Mouse (Mus musculus) embryonic facial prominence, embryonic 13.5 days (tissue): Measurements from ENCODE around the gene Atp13a3. TPM values are rescaled to one million over a fixed set of nuclear protein-coding genes. Genes with fewer than 3 reads are reported as not detected.

Experiments
- ATAC-seq: fragments of 200-750 bp; cut with Nextera tagmentation; 2 replicates; pipeline ENCODE4 v1.8.0; 2017; ENCODE audit warnings: low read depth; ENCODE audit not compliant: insufficient number of reproducible peaks, insufficient read depth, low FRiP score, low TSS enrichment
- H3K27ac ChIP-seq: fragments of 300-500 bp; sonication (generic); 2 replicates; pipeline ENCODE4 v1.5.1; 2015; ENCODE audit warnings: moderate library complexity, mild to moderate bottlenecking, inconsistent platforms
- H3K27me3 ChIP-seq: fragments of 300-500 bp; sonication (generic); 2 replicates; pipeline ENCODE4 v1.6.1; 2015; ENCODE audit warnings: mild to moderate bottlenecking, inconsistent platforms
- H3K36me3 ChIP-seq: fragments of 300-500 bp; sonication (generic); 2 replicates; pipeline ENCODE4 v1.6.1; 2015; ENCODE audit warnings: mild to moderate bottlenecking, inconsistent platforms
- H3K4me1 ChIP-seq: fragments of 300-500 bp; sonication (generic); 2 replicates; pipeline ENCODE4 v1.6.1; 2015; ENCODE audit warnings: inconsistent platforms
- H3K4me2 ChIP-seq: fragments of 300-500 bp; sonication (generic); 2 replicates; pipeline ENCODE4 v1.6.1; 2015; ENCODE audit warnings: moderate library complexity, mild to moderate bottlenecking, inconsistent platforms
- H3K4me3 ChIP-seq: fragments of 300-500 bp; sonication (generic); 2 replicates; pipeline ENCODE4 v1.5.1; 2015; ENCODE audit warnings: mild to moderate bottlenecking, inconsistent platforms
- H3K9ac ChIP-seq: fragments of 300-500 bp; sonication (generic); 2 replicates; pipeline ENCODE4 v1.6.1; 2015; ENCODE audit warnings: mild to moderate bottlenecking, inconsistent platforms
- H3K9me3 ChIP-seq: fragments of 300-500 bp; sonication (generic); 2 replicates; pipeline ENCODE4 v1.6.1; 2016; ENCODE audit warnings: inconsistent platforms
- WGBS: fragments of 180-500 bp; shearing (Covaris S2); methylation state at CpG from one replicate; pipeline ENCODE4 v1.1.7; 2015; ENCODE audit warnings: mixed read lengths; 5-methylcytosine and 5-hydroxymethylcytosine counted together
- polyA plus RNA-seq: library from polyadenylated mRNA; unstranded; fragments of >200 nt; fragmentation: Nextera tagmentation; extraction: Ambion mirVana; gene quantifications from 2 replicates; pipeline ENCODE4 v1.2.1, GENCODE M21; 2015

Atp13a3 gene
- polyA plus RNA-seq, 1 experiment from 2014 or later = 9.3 TPM

- Histone ChIP-seq H3K9me3 (no peaks in the 10 kb centered on the region), H3K36me3 (no peaks in the 10 kb centered on the region), H3K4me3 (no peak overlapping the region), H3K4me1 (no peaks in the 10 kb centered on the region), H3K27me3 (no peaks in the 10 kb centered on the region), H3K4me2 (no peak overlapping the region), H3K9ac (no peak overlapping the region), H3K27ac (no peak overlapping the region)
- ATAC-seq = no peak
- 88% methylated on average over 4 of the region's 4 CpGs for WGBS
Measured at GRCm38 (mm10) chr16:30410914-30411313, 5.1 kb upstream of the Atp13a3 start.

GRCm38 (mm10) chr16:30407513-30407912 is 1.7 kb upstream of the Atp13a3 start:
- no peak overlapping the region for H3K27ac ChIP-seq
- no peak overlapping the region for H3K9ac ChIP-seq
- no peak for ATAC-seq
- no peaks in the 10 kb centered on the region for H3K9me3 ChIP-seq
- H3K36me3 ChIP-seq = no peaks in the 10 kb centered on the region
- H3K4me1 ChIP-seq = no peaks in the 10 kb centered on the region
- no peak overlapping the region for H3K4me3 ChIP-seq
- no peak overlapping the region for H3K4me2 ChIP-seq
- 76% methylated on average over 2 of the region's 2 CpGs for WGBS
- no peaks in the 10 kb centered on the region for H3K27me3 ChIP-seq

- H3K4me3 ChIP-seq = no peak overlapping the region
- no peak overlapping the region for H3K4me2 ChIP-seq
- WGBS = 72% methylated on average over 3 of the region's 3 CpGs
- no peaks in the 10 kb centered on the region for H3K4me1 ChIP-seq
- no peak overlapping the region for H3K9ac ChIP-seq
- no peaks in the 10 kb centered on the region for H3K27me3 ChIP-seq
- H3K27ac ChIP-seq = no peak overlapping the region
- no peaks in the 10 kb centered on the region for H3K36me3 ChIP-seq
- ATAC-seq = no peak
- H3K9me3 ChIP-seq = no peaks in the 10 kb centered on the region
Measured at GRCm38 (mm10) chr16:30403528-30403927, 2.2 kb downstream of the Atp13a3 start.

GRCm38 (mm10) chr16:30397127-30398057 is 8.4 kb downstream of the Atp13a3 start:
- 0 out of 2 replicates have a peak, but pooled peaks have one; percentile 37 for ATAC-seq
- Histone ChIP-seq H3K9me3 (no peaks in the 10 kb centered on the region), H3K4me2 (no peak overlapping the region), H3K27ac (peak overlapping the region; percentile 56), H3K4me3 (no peak overlapping the region), H3K4me1 (peaks cover 12% of the 10 kb centered on the region), H3K27me3 (no peaks in the 10 kb centered on the region), H3K36me3 (no peaks in the 10 kb centered on the region), H3K9ac (no peak overlapping the region)
- WGBS = 32% methylated on average over 15 of the region's 15 CpGs

- Histone ChIP-seq H3K27me3 (no peaks in the 10 kb centered on the region), H3K9ac (no peak overlapping the region), H3K4me2 (no peak overlapping the region), H3K27ac (no peak overlapping the region), H3K9me3 (no peaks in the 10 kb centered on the region), H3K36me3 (no peaks in the 10 kb centered on the region), H3K4me1 (peaks cover 12% of the 10 kb centered on the region), H3K4me3 (no peak overlapping the region)
- ATAC-seq = no peak
- WGBS = 85% methylated on average over 2 of the region's 2 CpGs
Measured at GRCm38 (mm10) chr16:30395136-30395535, 10.6 kb downstream of the Atp13a3 start.

GRCm38 (mm10) chr16:30390650-30391340 is 15.0 kb downstream of the Atp13a3 start:
- Histone ChIP-seq H3K4me3 (no peak overlapping the region), H3K9ac (no peak overlapping the region), H3K4me2 (no peak overlapping the region), H3K27ac (no peak overlapping the region), H3K9me3 (no peaks in the 10 kb centered on the region), H3K4me1 (peaks cover 19% of the 10 kb centered on the region), H3K36me3 (0 out of 2 replicates have a peak, but pooled peaks cover 2% of the 10 kb centered on the region), H3K27me3 (peaks cover 7% of the 10 kb centered on the region; the same call in 1 of the 2 replicates)
- ATAC-seq = no peak
- WGBS = 82% methylated on average over 5 of the region's 5 CpGs

- H3K36me3 ChIP-seq = 0 out of 2 replicates have a peak, but pooled peaks cover 4% of the 10 kb centered on the region
- peaks cover 7% of the 10 kb centered on the region; the same call in 1 of the 2 replicates for H3K27me3 ChIP-seq
- H3K4me1 ChIP-seq = peaks cover 19% of the 10 kb centered on the region
- no peaks in the 10 kb centered on the region for H3K9me3 ChIP-seq
- H3K9ac ChIP-seq = no peak overlapping the region
- H3K27ac ChIP-seq = no peak overlapping the region
- 69% methylated on average over 9 of the region's 9 CpGs for WGBS
- H3K4me2 ChIP-seq = peak overlapping the region; percentile 83
- no peak for ATAC-seq
- no peak overlapping the region for H3K4me3 ChIP-seq
Measured at GRCm38 (mm10) chr16:30389831-30390649, 15.7 kb downstream of the Atp13a3 start.

GRCm38 (mm10) chr16:30389210-30389684 is 16.5 kb downstream of the Atp13a3 start:
- peaks cover 19% of the 10 kb centered on the region for H3K4me1 ChIP-seq
- H3K27ac ChIP-seq = peak overlapping the region; percentile 74
- H3K9ac ChIP-seq = peak overlapping the region; percentile 92
- no peaks in the 10 kb centered on the region for H3K9me3 ChIP-seq
- H3K36me3 ChIP-seq = peaks cover 8% of the 10 kb centered on the region; the same call in 1 of the 2 replicates
- peak overlapping the region; percentile 94 for H3K4me3 ChIP-seq
- WGBS = 6% methylated on average over 17 of the region's 17 CpGs
- H3K4me2 ChIP-seq = peak overlapping the region; percentile 83
- peaks cover 7% of the 10 kb centered on the region; the same call in 1 of the 2 replicates for H3K27me3 ChIP-seq
- no peak for ATAC-seq

GRCm38 (mm10) chr16:30388522-30389209 is 17.1 kb downstream of the Atp13a3 start:
- Histone ChIP-seq H3K4me2 (peak overlapping the region; percentile 83), H3K9ac (peak overlapping the region; percentile 92), H3K4me3 (peak overlapping the region; percentile 94), H3K4me1 (peaks cover 19% of the 10 kb centered on the region), H3K27ac (peak overlapping the region; percentile 74), H3K36me3 (peaks cover 8% of the 10 kb centered on the region), H3K9me3 (no peaks in the 10 kb centered on the region), H3K27me3 (peaks cover 7% of the 10 kb centered on the region; the same call in 1 of the 2 replicates)
- peak; percentile 85 for ATAC-seq
- WGBS = under 1% methylated on average over 70 of the region's 76 CpGs

- peak overlapping the region; percentile 94 for H3K4me3 ChIP-seq
- H3K9me3 ChIP-seq = no peaks in the 10 kb centered on the region
- H3K4me2 ChIP-seq = peak overlapping the region; percentile 83
- peak overlapping the region; percentile 74; the same call in 1 of the 2 replicates for H3K27ac ChIP-seq
- under 1% methylated on average over 49 of the region's 49 CpGs for WGBS
- H3K36me3 ChIP-seq = peaks cover 15% of the 10 kb centered on the region
- peaks cover 19% of the 10 kb centered on the region for H3K4me1 ChIP-seq
- H3K9ac ChIP-seq = peak overlapping the region; percentile 92
- ATAC-seq = peak; percentile 60
- H3K27me3 ChIP-seq = peaks cover 7% of the 10 kb centered on the region; the same call in 1 of the 2 replicates
Measured at GRCm38 (mm10) chr16:30387871-30388460, 17.8 kb downstream of the Atp13a3 start.
